Comparison of ENCODE assay signal across 8 mouse cellular contexts in genomic region chr5:140418106-140418488, GRCm38 (mm10). TPM values are rescaled to one million over a fixed set of nuclear protein-coding genes. Genes with fewer than 3 reads are reported as not detected.
DNase-seq lines count a peak whose midpoint lies in the region; ATAC-seq lines count a peak whose summit lies in the region.

No protein-coding gene starts in this region.

- H3K27ac ChIP-seq in kidney, embryonic 14.5 days (ENCODE audit: low read depth, low read length), result peak overlapping the region; percentile 85
- peak overlapping the region; percentile 92 for H3K27ac ChIP-seq in forebrain, embryonic 14.5 days (ENCODE audit: low read depth, low read length)
- peak overlapping the region; percentile 97 for H3K27ac ChIP-seq in stomach, embryonic 15.5 days

- peaks cover 8% of the 10 kb centered on the region for H3K4me1 ChIP-seq in kidney, embryonic 14.5 days (ENCODE audit: control insufficient read depth, insufficient read depth, low read length)
- H3K4me1 ChIP-seq in forebrain, embryonic 14.5 days (ENCODE audit: control insufficient read depth, insufficient read depth, low read length), result peaks cover 14% of the 10 kb centered on the region
- peaks cover 21% of the 10 kb centered on the region for H3K4me1 ChIP-seq in stomach, embryonic 15.5 days

- H3K36me3 ChIP-seq in kidney, embryonic 14.5 days (ENCODE audit: control insufficient read depth, insufficient read depth, low read length), result peaks cover 3% of the 10 kb centered on the region; the same call in 1 of the 2 replicates
- H3K36me3 ChIP-seq in forebrain, embryonic 14.5 days (ENCODE audit: control insufficient read depth, insufficient read depth, low read length), result 0 out of 2 replicates have a peak, but pooled peaks cover 3% of the 10 kb centered on the region
- H3K36me3 ChIP-seq in stomach, embryonic 15.5 days, result no peaks in the 10 kb centered on the region

- peak overlapping the region; percentile 97 for H3K4me3 ChIP-seq in kidney, embryonic 14.5 days (ENCODE audit: low read length)
- peak overlapping the region; percentile 99 for H3K4me3 ChIP-seq in forebrain, embryonic 14.5 days (ENCODE audit: low read depth, low read length)
- H3K4me3 ChIP-seq in stomach, embryonic 15.5 days (replicated peaks), result peak overlapping the region; percentile 98

- peak overlapping the region; percentile 97 for H3K9ac ChIP-seq in kidney, embryonic 14.5 days (ENCODE audit: low read depth, low read length)
- peak overlapping the region; percentile 94 for H3K9ac ChIP-seq in forebrain, embryonic 14.5 days (ENCODE audit: low read length)
- peak overlapping the region; percentile 65 for H3K9ac ChIP-seq in stomach, embryonic 15.5 days

- H3K4me2 ChIP-seq in kidney, embryonic 14.5 days (replicated peaks; ENCODE audit: low read depth, low read length), result peak overlapping the region; percentile 56
- H3K4me2 ChIP-seq in forebrain, embryonic 14.5 days (ENCODE audit: low read length), result peak overlapping the region; percentile 62
- H3K4me2 ChIP-seq in stomach, embryonic 15.5 days, result peak overlapping the region; percentile 66

- ATAC-seq in kidney, embryonic 14.5 days (ENCODE audit: low FRiP score, low TSS enrichment), result no peak
- peak; percentile 13; the same call in 1 of the 2 replicates for ATAC-seq in forebrain, embryonic 14.5 days
- no peak for ATAC-seq in stomach, embryonic 15.5 days (ENCODE audit: insufficient read depth, low FRiP score, low read depth)

- no peaks in the 10 kb centered on the region; the same call in 1 of the 2 replicates for H3K27me3 ChIP-seq in kidney, embryonic 14.5 days (ENCODE audit: control insufficient read depth, insufficient read depth, low read length)
- H3K27me3 ChIP-seq in forebrain, embryonic 14.5 days (replicated peaks; ENCODE audit: control insufficient read depth, insufficient read depth, low read length), result no peaks in the 10 kb centered on the region
- no peaks in the 10 kb centered on the region for H3K27me3 ChIP-seq in stomach, embryonic 15.5 days (replicated peaks)

- DNase-seq in kidney, postnatal 10 days, result no peak
- peak; percentile 39 for DNase-seq in MEL-GATA-1-ER (ENCODE audit: extremely low read depth, low read depth)
- DNase-seq in forebrain, embryonic 14.5 days (ENCODE audit: low spot score), result no peak
- DNase-seq in liver, result peak; percentile 25
- DNase-seq in adrenal gland, postnatal 14 days, result no peak
- no peak for DNase-seq in embryo, embryonic 11 days

- no peaks in the 10 kb centered on the region for H3K9me3 ChIP-seq in kidney, embryonic 14.5 days (ENCODE audit: control insufficient read depth, low read length)
- H3K9me3 ChIP-seq in forebrain, embryonic 14.5 days (replicated peaks; ENCODE audit: control insufficient read depth, low read length), result no peaks in the 10 kb centered on the region
- no peaks in the 10 kb centered on the region for H3K9me3 ChIP-seq in stomach, embryonic 15.5 days

- under 1% methylated on average over 12 of the region's 12 CpGs for WGBS in kidney, embryonic 14.5 days
- WGBS in forebrain, embryonic 14.5 days, result 0% methylated on average over 12 of the region's 12 CpGs
- under 1% methylated on average over 12 of the region's 12 CpGs for WGBS in stomach, embryonic 15.5 days

RNA-seq across cellular contexts. Expression of gene Eif3b, which starts 1.0 kb away (rescaled TPM):
- 139 and 188 TPM in 2 replicates for polyA plus RNA-seq in kidney, embryonic 14.5 days (2014; fragmentation: Nextera tagmentation; extraction: Ambion mirVana)
- polyA plus RNA-seq in forebrain, embryonic 14.5 days (2014; fragmentation: Nextera tagmentation; extraction: Ambion mirVana), result 97.8 and 107 TPM in 2 replicates
- polyA plus RNA-seq in stomach, embryonic 15.5 days (2015; fragmentation: Nextera tagmentation; extraction: Ambion mirVana), result 129 and 141 TPM in 2 replicates
- total RNA-seq in adrenal gland, postnatal 14 days (2021), result 154 and 167 TPM in 2 replicates

RNA-seq across cellular contexts. Expression of gene Gm4869, which starts 27.3 kb away (rescaled TPM):
- not detected in 2 replicates for polyA plus RNA-seq in kidney, embryonic 14.5 days (2014; fragmentation: Nextera tagmentation; extraction: Ambion mirVana)
- not detected in 2 replicates for polyA plus RNA-seq in forebrain, embryonic 14.5 days (2014; fragmentation: Nextera tagmentation; extraction: Ambion mirVana)
- polyA plus RNA-seq in stomach, embryonic 15.5 days (2015; fragmentation: Nextera tagmentation; extraction: Ambion mirVana), result not detected in 2 replicates
- total RNA-seq in adrenal gland, postnatal 14 days (2021), result not detected in 2 replicates

RNA-seq across cellular contexts. Expression of gene Snx8, which starts 29.0 kb away (rescaled TPM):
- polyA plus RNA-seq in kidney, embryonic 14.5 days (2014; fragmentation: Nextera tagmentation; extraction: Ambion mirVana), result 10.5 and 12.9 TPM in 2 replicates
- 7.9 and 9.4 TPM in 2 replicates for polyA plus RNA-seq in forebrain, embryonic 14.5 days (2014; fragmentation: Nextera tagmentation; extraction: Ambion mirVana)
- polyA plus RNA-seq in stomach, embryonic 15.5 days (2015; fragmentation: Nextera tagmentation; extraction: Ambion mirVana), result 16.9 and 17.3 TPM in 2 replicates
- total RNA-seq in adrenal gland, postnatal 14 days (2021), result 17.7 and 26.1 TPM in 2 replicates

Comparison
In these comparisons a context has a peak if more than half of its experiments do, and no peak if none do; other contexts are left out.
1. DNase-seq: peak in MEL-GATA-1-ER (single experiment) and liver (single experiment); none in kidney, postnatal 10 days (single experiment), forebrain, embryonic 14.5 days (single experiment), adrenal gland, postnatal 14 days (single experiment) and embryo, embryonic 11 days (single experiment).
2. Peak in every context shown above with its lines, with median percentiles within 50 percentile points of each other: H3K27ac ChIP-seq, H3K4me2 ChIP-seq, H3K4me3 ChIP-seq and H3K9ac ChIP-seq.